Mouse (Mus musculus): Measurements from ENCODE around the gene Ankrd13d.
A peak's percentile ranks its signal among the peaks of the same experiment; 100 is the strongest.

- TF ChIP-seq CTCF (conservative IDR thresholded peaks at IDR 0.05 in 1 of 2, IDR thresholded peaks at IDR 0.05 in 1 of 2; ENCODE audit: low read depth in 2 of 2, low read length in 2 of 2) (peak in 1 of 2 experiments; percentile 52; a peak in 2 of 4 replicates), POLR2A (IDR thresholded peaks at IDR 0.05; ENCODE audit: low read depth, low read length) (peak; percentile 8; the same call in 1 of the 2 replicates), USF1 (IDR thresholded peaks at IDR 0.05; ENCODE audit: low read depth, low read length) (no peak), EP300 (IDR thresholded peaks at IDR 0.05; ENCODE audit: low read length) (no peak), SIN3A (IDR thresholded peaks at IDR 0.05; ENCODE audit: low read length) (no peak), KAT2A (IDR thresholded peaks at IDR 0.05; ENCODE audit: insufficient replicate concordance, low read length) (no peak)
These were observed 17.0 kb downstream of the Ankrd13d start for GRCm38 (mm10) chr19:4265956-4266355.
